Mouse (Mus musculus): Measurements from ENCODE around the gene Kcnh8. TPM values are rescaled to one million over a fixed set of nuclear protein-coding genes. Genes with fewer than 3 reads are reported as not detected.

Kcnh8 gene
- polyA plus RNA-seq, 1 experiment from 2014 or later: 4.2 TPM

DNA sequence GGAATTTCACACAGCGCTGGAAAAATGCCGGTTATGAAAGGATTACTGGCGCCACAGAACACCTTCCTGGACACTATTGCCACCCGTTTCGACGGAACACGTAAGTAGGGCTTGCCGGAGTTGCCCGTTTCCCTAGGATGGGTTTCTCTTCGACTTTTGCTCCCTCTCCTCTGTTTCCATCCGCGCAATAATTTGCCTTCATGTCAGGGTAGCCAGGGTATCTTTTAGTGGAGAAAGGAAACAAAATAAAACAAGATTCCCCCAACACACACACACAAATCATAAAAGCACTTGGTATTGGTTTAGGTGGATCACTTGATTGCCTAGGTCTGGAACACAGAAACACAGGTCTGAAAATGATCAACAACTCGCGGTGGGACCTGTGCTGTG is 267 bp downstream of the Kcnh8 start:
- Histone ChIP-seq H3K4me1 (ENCODE audit: control insufficient read depth, insufficient read depth, low read depth, low read length) (no peaks in the 10 kb centered on the region), H3K9ac (ENCODE audit: low read depth, low read length) (peak overlapping the region; percentile 93), H3K36me3 (ENCODE audit: control insufficient read depth, insufficient read depth, low read length) (no peaks in the 10 kb centered on the region), H3K27ac (ENCODE audit: low read depth, low read length) (peak overlapping the region; percentile 95), H3K9me3 (ENCODE audit: control insufficient read depth, low read length) (no peaks in the 10 kb centered on the region), H3K4me3 (ENCODE audit: low read length) (peak overlapping the region; percentile 76), H3K27me3 (replicated peaks; ENCODE audit: control insufficient read depth, insufficient read depth, low read length) (no peaks in the 10 kb centered on the region), H3K4me2 (ENCODE audit: low read length) (peak overlapping the region; percentile 79)
- WGBS: under 1% methylated on average over 14 of the region's 14 CpGs
- no peak for ATAC-seq

DNA sequence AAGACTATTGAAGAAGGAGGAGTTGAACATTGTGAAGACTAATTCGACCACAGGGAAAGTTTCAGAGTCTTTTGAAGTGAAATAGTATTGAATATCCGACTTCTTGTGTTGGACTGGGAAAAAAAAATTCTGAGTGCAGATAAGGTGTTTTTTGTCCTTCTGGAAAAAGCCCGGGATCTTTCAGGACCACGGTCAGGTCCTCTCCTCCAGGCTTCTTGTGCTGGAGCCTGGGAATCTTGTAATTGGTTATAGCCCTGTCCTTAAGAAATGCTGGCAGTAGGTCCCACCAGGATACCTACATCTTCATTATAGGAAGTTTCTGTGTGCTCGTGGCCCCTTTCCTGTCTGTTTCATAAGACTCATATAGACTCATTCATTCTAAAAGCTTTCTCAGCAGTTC is 902 bp downstream of the Kcnh8 start:
- Histone ChIP-seq H3K4me3 (ENCODE audit: low read length) (peak overlapping the region; percentile 76), H3K36me3 (ENCODE audit: control insufficient read depth, insufficient read depth, low read length) (no peaks in the 10 kb centered on the region), H3K9me3 (ENCODE audit: control insufficient read depth, low read length) (no peaks in the 10 kb centered on the region), H3K4me1 (ENCODE audit: control insufficient read depth, insufficient read depth, low read depth, low read length) (no peaks in the 10 kb centered on the region), H3K4me2 (ENCODE audit: low read length) (peak overlapping the region; percentile 79), H3K9ac (ENCODE audit: low read depth, low read length) (peak overlapping the region; percentile 93; the same call in 1 of the 2 replicates), H3K27me3 (replicated peaks; ENCODE audit: control insufficient read depth, insufficient read depth, low read length) (no peaks in the 10 kb centered on the region), H3K27ac (ENCODE audit: low read depth, low read length) (no peak overlapping the region)
- 5% methylated on average over 5 of the region's 5 CpGs for WGBS
- no peak for ATAC-seq

DNA sequence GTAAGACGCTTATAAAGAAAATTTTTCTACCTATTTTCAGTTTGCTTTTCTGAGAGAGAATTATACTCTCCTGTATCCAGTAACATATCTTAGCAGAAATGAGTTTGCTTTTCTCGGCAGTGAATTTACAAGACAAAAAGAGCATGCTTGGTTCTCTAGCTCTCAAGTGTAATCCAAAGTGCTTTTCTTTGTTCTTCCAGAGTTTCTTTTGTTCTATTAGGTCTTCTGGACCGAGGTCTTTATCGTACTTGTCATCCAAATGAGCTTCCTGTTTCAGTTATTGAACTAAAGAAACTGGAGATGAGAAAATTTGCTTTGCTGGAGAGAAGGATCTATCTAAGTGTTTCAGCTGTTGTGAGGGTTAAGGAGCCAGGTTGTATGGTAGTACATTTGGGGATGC is 8.9 kb downstream of the Kcnh8 start:
- H3K27ac ChIP-seq (ENCODE audit: low read depth, low read length): no peak overlapping the region
- H3K9ac ChIP-seq (ENCODE audit: low read depth, low read length): no peak overlapping the region
- no peak overlapping the region for H3K4me3 ChIP-seq (ENCODE audit: low read length)
- H3K4me1 ChIP-seq (ENCODE audit: control insufficient read depth, insufficient read depth, low read depth, low read length): no peaks in the 10 kb centered on the region
- no peak for ATAC-seq
- H3K9me3 ChIP-seq (ENCODE audit: control insufficient read depth, low read length): no peaks in the 10 kb centered on the region
- 53% methylated on average over 4 of the region's 4 CpGs for WGBS
- no peak overlapping the region for H3K4me2 ChIP-seq (ENCODE audit: low read length)
- H3K27me3 ChIP-seq (replicated peaks; ENCODE audit: control insufficient read depth, insufficient read depth, low read length): no peaks in the 10 kb centered on the region
- H3K36me3 ChIP-seq (ENCODE audit: control insufficient read depth, insufficient read depth, low read length): no peaks in the 10 kb centered on the region

DNA sequence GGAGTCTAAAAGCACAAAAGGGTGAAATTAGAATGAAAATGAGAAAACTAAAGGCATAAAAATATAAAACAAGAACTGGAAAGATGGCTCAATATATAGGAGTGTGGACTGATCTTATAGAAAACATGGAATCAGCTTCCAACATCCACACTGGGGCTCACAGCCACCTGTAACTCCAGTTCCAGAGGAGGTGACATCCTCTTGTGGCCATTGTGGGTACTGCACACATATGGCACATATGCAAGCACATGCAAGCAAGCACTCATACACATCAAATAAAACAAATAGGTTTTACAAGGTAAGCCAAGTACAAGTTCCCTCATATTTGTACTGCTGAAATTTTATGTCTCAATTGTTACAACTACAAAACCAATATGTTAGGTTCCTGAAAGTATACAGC is 46.7 kb downstream of the Kcnh8 start:
- no peaks in the 10 kb centered on the region for H3K36me3 ChIP-seq (ENCODE audit: control insufficient read depth, insufficient read depth, low read length)
- no peak overlapping the region for H3K9ac ChIP-seq (ENCODE audit: low read depth, low read length)
- H3K27me3 ChIP-seq (replicated peaks; ENCODE audit: control insufficient read depth, insufficient read depth, low read length): no peaks in the 10 kb centered on the region
- H3K9me3 ChIP-seq (ENCODE audit: control insufficient read depth, low read length): no peaks in the 10 kb centered on the region
- H3K27ac ChIP-seq (ENCODE audit: low read depth, low read length): no peak overlapping the region
- H3K4me2 ChIP-seq (ENCODE audit: low read length): no peak overlapping the region
- H3K4me3 ChIP-seq (ENCODE audit: low read length): no peak overlapping the region
- H3K4me1 ChIP-seq (ENCODE audit: control insufficient read depth, insufficient read depth, low read depth, low read length): no peaks in the 10 kb centered on the region
- ATAC-seq: no peak

DNA sequence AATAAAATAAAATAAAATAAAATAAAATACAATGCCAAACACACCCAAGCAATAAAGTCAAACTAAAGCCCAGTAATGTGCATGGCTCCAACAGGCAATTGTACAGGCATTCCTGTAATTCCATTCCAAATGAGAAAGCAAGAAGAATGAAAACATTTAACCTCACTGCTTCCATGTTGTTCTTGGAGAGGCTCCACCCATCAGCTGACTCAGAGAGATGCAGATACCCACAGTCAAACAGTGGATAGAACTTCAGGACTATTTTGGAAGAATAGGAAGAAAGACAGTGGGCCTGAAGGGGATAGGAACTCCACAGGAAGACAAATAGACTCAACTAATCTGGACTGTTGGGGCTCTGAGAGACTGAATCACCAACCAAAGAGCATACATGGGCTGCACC is 89.5 kb downstream of the Kcnh8 start:
- no peak overlapping the region for H3K4me2 ChIP-seq (ENCODE audit: low read length)
- H3K9me3 ChIP-seq (ENCODE audit: control insufficient read depth, low read length): no peaks in the 10 kb centered on the region
- no peak for ATAC-seq
- H3K27ac ChIP-seq (ENCODE audit: low read depth, low read length): no peak overlapping the region
- no peak overlapping the region for H3K4me3 ChIP-seq (ENCODE audit: low read length)
- no peaks in the 10 kb centered on the region for H3K27me3 ChIP-seq (replicated peaks; ENCODE audit: control insufficient read depth, insufficient read depth, low read length)
- H3K36me3 ChIP-seq (ENCODE audit: control insufficient read depth, insufficient read depth, low read length): no peaks in the 10 kb centered on the region
- H3K4me1 ChIP-seq (ENCODE audit: control insufficient read depth, insufficient read depth, low read depth, low read length): no peaks in the 10 kb centered on the region
- H3K9ac ChIP-seq (ENCODE audit: low read depth, low read length): no peak overlapping the region

DNA sequence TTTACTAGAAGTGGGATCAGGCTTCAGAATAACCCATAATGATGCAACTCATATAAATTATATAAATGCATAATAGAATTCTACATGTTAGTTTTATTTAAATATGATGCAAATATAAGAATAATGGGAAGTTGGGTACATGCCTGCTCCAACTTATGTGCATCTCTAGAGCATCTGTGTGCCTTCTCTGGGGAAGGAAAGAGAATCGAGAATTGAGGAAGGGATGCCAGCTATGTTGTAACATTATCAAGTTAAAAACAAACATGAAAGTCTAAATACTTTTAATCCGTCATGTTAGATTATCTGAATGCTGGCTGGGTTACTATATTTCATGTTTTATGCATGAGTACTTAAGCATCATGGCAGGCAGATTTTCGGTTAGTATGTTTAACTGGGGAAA is 99.4 kb downstream of the Kcnh8 start:
- H3K36me3 ChIP-seq (ENCODE audit: control insufficient read depth, insufficient read depth, low read length): no peaks in the 10 kb centered on the region
- WGBS: 73% methylated on average over 3 of the region's 3 CpGs
- H3K27me3 ChIP-seq (replicated peaks; ENCODE audit: control insufficient read depth, insufficient read depth, low read length): no peaks in the 10 kb centered on the region
- H3K9me3 ChIP-seq (ENCODE audit: control insufficient read depth, low read length): no peaks in the 10 kb centered on the region
- H3K4me2 ChIP-seq (ENCODE audit: low read length): no peak overlapping the region
- no peak overlapping the region for H3K9ac ChIP-seq (ENCODE audit: low read depth, low read length)
- no peaks in the 10 kb centered on the region for H3K4me1 ChIP-seq (ENCODE audit: control insufficient read depth, insufficient read depth, low read depth, low read length)
- ATAC-seq: no peak
- H3K4me3 ChIP-seq (ENCODE audit: low read length): no peak overlapping the region
- no peak overlapping the region for H3K27ac ChIP-seq (ENCODE audit: low read depth, low read length)

DNA sequence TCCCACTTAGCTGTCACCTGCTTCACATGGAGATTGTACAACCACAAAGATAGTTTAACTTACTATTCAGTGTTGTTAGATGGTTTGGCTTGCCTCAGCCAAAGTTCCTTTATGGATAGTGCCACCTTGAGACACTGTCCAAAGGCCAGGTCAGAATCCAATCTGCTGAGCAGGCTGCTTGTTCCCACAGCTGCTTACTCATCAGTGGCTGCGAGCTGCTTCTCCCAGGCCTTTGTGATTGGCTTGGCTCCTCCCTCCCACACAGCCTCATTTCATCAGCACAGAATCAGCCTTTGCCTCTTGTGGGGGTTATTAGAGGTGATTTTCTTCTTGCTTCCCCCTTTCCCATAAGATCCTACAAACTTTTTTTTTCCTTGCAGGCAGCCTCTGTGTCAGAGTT is 109.8 kb downstream of the Kcnh8 start:
- no peaks in the 10 kb centered on the region for H3K4me1 ChIP-seq (ENCODE audit: control insufficient read depth, insufficient read depth, low read depth, low read length)
- no peak for ATAC-seq
- no peak overlapping the region for H3K27ac ChIP-seq (ENCODE audit: low read depth, low read length)
- H3K9ac ChIP-seq (ENCODE audit: low read depth, low read length): no peak overlapping the region
- H3K27me3 ChIP-seq (replicated peaks; ENCODE audit: control insufficient read depth, insufficient read depth, low read length): no peaks in the 10 kb centered on the region
- no peaks in the 10 kb centered on the region for H3K36me3 ChIP-seq (ENCODE audit: control insufficient read depth, insufficient read depth, low read length)
- no peaks in the 10 kb centered on the region for H3K9me3 ChIP-seq (ENCODE audit: control insufficient read depth, low read length)
- H3K4me2 ChIP-seq (ENCODE audit: low read length): no peak overlapping the region
- WGBS: 6% methylated on average over 1 of the region's 1 CpGs
- no peak overlapping the region for H3K4me3 ChIP-seq (ENCODE audit: low read length)

DNA sequence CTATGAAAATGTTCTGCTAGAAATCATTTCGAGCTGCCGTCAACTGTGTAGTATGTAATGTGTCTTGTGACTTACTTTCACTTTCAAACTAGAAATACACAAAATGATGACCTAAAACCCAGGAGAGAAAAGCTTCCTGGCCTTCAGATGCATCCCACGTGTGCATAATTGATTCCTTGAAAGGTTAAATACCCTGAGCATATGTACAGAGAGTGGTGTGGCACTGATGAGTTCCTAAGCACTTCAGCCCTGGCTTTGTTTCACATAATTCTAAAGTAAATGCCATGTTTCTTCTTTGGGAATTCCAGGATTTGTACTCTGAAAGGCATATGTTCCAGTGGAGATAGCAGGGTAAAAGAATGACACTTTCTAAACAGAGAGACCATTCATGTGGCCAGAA is 119.7 kb downstream of the Kcnh8 start:
- H3K27me3 ChIP-seq (replicated peaks; ENCODE audit: control insufficient read depth, insufficient read depth, low read length): no peaks in the 10 kb centered on the region
- H3K27ac ChIP-seq (ENCODE audit: low read depth, low read length): no peak overlapping the region
- WGBS: 77% methylated on average over 3 of the region's 3 CpGs
- no peak overlapping the region for H3K4me3 ChIP-seq (ENCODE audit: low read length)
- no peaks in the 10 kb centered on the region for H3K36me3 ChIP-seq (ENCODE audit: control insufficient read depth, insufficient read depth, low read length)
- H3K4me1 ChIP-seq (ENCODE audit: control insufficient read depth, insufficient read depth, low read depth, low read length): no peaks in the 10 kb centered on the region
- no peak overlapping the region for H3K9ac ChIP-seq (ENCODE audit: low read depth, low read length)
- no peaks in the 10 kb centered on the region for H3K9me3 ChIP-seq (ENCODE audit: control insufficient read depth, low read length)
- H3K4me2 ChIP-seq (ENCODE audit: low read length): no peak overlapping the region
- no peak for ATAC-seq

DNA sequence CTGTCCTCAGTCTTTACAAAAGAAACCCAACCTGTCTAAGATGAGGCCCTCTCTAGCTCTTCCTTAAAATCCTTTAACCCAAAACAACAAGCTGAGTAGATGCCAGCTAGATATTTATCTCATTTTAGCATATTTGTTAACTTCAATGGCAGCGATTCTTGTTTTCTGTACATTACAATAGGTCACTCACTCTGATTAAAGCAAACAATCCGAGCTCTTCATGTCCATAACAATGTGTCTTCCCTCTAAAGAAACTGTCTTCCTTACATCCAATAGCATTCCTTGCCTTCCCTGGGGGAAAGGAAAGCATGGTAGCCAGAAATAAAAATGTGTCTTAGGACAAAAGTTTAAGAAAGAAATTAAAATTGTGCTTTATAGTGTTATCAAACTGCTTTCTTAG is 126.3 kb downstream of the Kcnh8 start:
- ATAC-seq: no peak
- H3K4me2 ChIP-seq (ENCODE audit: low read length): no peak overlapping the region
- no peaks in the 10 kb centered on the region for H3K9me3 ChIP-seq (ENCODE audit: control insufficient read depth, low read length)
- WGBS: 70% methylated on average over 2 of the region's 2 CpGs
- no peaks in the 10 kb centered on the region for H3K4me1 ChIP-seq (ENCODE audit: control insufficient read depth, insufficient read depth, low read depth, low read length)
- H3K36me3 ChIP-seq (ENCODE audit: control insufficient read depth, insufficient read depth, low read length): no peaks in the 10 kb centered on the region
- no peak overlapping the region for H3K27ac ChIP-seq (ENCODE audit: low read depth, low read length)
- H3K4me3 ChIP-seq (ENCODE audit: low read length): no peak overlapping the region
- H3K9ac ChIP-seq (ENCODE audit: low read depth, low read length): no peak overlapping the region
- no peaks in the 10 kb centered on the region for H3K27me3 ChIP-seq (replicated peaks; ENCODE audit: control insufficient read depth, insufficient read depth, low read length)

DNA sequence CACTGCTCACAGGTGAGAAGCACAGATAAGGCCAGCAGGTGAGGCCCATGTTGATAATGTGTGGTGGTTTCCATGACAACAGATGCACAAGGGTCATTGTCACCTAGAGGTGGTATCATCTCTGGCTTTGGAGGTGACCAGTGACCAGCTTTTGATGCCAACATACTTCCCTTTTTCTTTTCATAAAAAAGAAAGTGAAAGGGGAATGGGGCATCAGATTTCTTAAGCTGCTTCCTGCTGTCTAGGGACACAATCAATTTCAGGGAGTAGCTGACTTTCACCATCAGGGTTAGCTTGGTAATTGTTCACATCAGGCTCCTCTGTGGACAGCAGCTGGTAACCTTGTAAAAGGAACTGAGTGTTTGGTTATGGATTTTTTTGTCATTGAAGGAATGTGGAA is 135.9 kb downstream of the Kcnh8 start:
- no peaks in the 10 kb centered on the region for H3K36me3 ChIP-seq (ENCODE audit: control insufficient read depth, insufficient read depth, low read length)

More for the DNA sequence above, 135.9 kb downstream of the Kcnh8 start:
- no peak overlapping the region for H3K4me3 ChIP-seq (ENCODE audit: low read length)
- no peak overlapping the region for H3K4me2 ChIP-seq (ENCODE audit: low read length)
- no peak for ATAC-seq
- H3K9ac ChIP-seq (ENCODE audit: low read depth, low read length): no peak overlapping the region
- H3K27me3 ChIP-seq (replicated peaks; ENCODE audit: control insufficient read depth, insufficient read depth, low read length): no peaks in the 10 kb centered on the region
- H3K27ac ChIP-seq (ENCODE audit: low read depth, low read length): no peak overlapping the region
- 0 out of 2 replicates have a peak, but pooled peaks cover 2% of the 10 kb centered on the region for H3K9me3 ChIP-seq (ENCODE audit: control insufficient read depth, low read length)
- no peaks in the 10 kb centered on the region for H3K4me1 ChIP-seq (ENCODE audit: control insufficient read depth, insufficient read depth, low read depth, low read length)
